Mouse (Mus musculus): ENCODE data around the gene Rmnd5a.
"Not testable (repeated sequence)": the region's sequence is repeated elsewhere in the genome, so short reads cannot be mapped to it uniquely, and the experiment has no call there.

Gene Rmnd5a

GRCm38 (mm10) chr6:71440492-71441250 is at the start of gene Rmnd5a:
Gene Rmnd5a (minus strand): TSS chr6:71440637.
- peak; percentile 100 for DNase-seq (ENCODE audit: low read depth, low spot score)

DNA sequence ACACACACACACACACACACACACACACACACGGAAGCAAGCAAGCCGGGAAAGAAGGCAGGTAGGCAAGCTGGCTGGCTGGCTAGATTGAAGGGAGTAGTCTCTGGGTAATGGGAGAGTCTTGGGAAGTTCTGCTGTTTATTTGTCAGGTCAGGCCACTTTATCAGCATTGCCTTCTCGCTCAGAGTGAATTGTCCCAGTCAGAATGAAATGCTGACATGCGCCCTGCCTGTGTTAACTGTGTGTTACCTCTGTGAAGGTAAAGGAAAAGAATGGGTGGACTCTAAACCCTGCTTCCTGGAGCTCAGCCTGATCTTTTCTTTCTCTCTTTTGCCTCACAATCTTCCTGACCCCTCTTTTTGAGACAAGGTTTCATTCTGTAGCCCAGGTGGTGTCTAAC is 47.5 kb upstream of the Rmnd5a start:
- no peak for DNase-seq (ENCODE audit: low read depth, low spot score)

DNA sequence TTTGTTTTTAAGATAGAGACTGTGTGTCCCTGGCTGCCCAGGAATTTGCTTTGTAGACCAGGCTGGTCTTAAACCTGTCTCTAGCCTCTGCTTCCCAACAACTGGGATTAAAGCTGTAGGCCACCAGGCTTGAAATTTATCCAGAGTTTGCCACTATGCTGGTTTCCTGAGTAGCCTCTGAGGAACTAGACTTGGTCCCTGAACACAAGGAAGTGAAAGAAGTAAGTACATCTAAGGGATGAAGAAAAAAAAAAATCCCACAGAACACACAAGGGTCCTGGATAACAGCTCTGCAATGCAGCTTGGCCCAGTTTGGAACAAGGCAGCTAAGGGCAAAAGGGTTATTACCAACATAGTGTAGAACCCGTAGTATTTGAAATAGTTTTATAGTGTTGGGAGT is 46.4 kb upstream of the Rmnd5a start:
- no peak for DNase-seq (ENCODE audit: low read depth, low spot score)

- no peak for DNase-seq (ENCODE audit: low read depth, low spot score)
Measured at GRCm38 (mm10) chr6:71486226-71486625, 45.8 kb upstream of the Rmnd5a start.

DNA sequence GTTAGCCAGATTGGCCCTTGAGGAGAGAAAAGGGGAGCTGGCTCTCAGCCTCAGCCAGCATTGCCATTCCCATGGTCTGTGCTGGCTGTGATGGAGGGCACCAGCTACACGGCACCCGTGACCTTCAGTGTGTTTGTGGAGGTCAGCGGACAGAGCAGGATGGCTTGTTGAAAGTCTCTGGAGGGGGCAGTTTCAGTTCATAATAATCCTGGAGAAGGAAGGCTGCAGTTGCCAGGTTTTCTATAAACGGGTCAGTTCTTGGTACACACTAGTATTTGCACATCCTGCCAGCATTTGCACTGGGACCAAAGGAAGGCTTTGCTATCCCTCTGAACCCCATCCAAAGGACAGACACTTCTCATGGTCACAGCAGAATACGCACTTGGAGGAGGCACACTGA is 44.8 kb upstream of the Rmnd5a start:
- DNase-seq (ENCODE audit: low read depth, low spot score), result no peak

DNA sequence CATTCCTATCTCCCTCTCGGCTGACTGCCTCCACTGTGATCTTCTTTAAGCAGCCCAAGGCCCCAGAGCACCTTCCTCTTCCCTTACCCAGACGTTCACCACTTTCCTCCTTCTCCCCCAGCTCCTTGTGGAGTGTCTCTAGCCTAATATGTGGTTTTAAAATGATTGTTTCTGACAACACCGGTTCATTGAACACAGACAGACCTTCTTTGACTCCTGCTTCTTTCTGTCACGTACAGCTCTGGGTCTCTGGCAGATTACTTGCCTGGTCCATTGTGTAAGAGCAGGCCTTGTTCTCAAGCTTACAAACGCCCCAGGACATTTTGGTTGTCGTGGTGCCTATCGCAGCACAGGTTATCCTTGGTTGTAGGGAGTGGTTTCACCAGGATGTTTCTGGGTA is 40.7 kb upstream of the Rmnd5a start:
- DNase-seq (ENCODE audit: low read depth, low spot score), result no peak

DNA sequence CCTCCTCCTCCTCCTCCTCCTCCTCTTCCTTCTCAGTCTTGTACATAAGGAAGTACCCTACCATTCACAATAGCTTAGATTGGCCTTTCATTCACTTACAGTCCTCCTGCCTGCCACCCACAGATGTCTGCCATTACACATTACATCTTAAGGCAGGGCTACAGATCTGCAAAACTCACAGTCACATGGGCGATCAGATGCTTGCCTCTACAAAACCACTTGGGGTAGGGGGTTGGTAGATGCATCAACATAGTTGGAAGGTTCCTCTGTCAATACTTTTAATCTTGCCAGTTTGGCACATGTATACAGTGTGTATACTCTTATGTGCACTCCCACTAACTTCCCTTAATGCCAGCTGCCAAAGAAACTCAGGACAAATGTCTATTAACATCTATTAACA is 39.7 kb upstream of the Rmnd5a start:
- DNase-seq (ENCODE audit: low read depth, low spot score), result no peak

- not testable (repeated sequence) for DNase-seq (ENCODE audit: low read depth, low spot score)
Measured at GRCm38 (mm10) chr6:71479588-71479987, 39.2 kb upstream of the Rmnd5a start.

DNA sequence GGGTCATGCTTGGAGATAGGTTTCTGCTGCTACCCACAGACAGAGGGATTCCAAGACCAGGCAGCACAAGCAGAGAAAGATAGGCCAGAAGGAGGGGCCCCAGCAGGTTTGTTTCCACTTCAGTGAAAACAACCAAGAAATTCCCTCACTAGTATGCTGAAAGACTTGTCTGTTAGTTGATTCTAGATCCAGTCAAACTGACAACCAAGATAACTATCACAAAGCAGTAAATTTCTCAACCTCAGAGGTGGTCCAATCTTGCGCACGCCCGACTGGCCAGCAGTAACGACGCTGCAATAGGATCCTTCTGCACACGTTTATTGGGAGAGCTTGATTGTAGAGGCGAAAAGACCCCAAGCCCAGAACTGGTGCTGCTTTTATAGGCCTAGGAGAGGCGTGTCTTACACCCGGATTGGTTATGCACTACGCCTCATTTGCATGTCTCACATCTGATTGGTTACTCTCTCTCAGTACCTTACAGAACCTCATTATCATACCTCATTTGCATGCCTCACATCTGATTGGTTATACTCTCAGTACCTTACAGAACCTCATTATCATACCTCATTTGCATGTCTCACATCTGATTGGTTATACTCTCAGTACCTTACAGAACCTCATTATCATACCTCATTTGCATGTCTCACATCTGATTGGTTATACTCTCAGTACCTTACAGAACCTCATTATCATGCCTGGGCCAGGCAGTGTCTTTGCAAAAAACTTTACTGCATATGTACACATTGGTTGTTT is 38.6 kb upstream of the Rmnd5a start:
- not testable (repeated sequence) for DNase-seq (ENCODE audit: low read depth, low spot score)

- DNase-seq (ENCODE audit: low read depth, low spot score), result no peak
Measured at GRCm38 (mm10) chr6:71476783-71477182, 36.3 kb upstream of the Rmnd5a start.

DNA sequence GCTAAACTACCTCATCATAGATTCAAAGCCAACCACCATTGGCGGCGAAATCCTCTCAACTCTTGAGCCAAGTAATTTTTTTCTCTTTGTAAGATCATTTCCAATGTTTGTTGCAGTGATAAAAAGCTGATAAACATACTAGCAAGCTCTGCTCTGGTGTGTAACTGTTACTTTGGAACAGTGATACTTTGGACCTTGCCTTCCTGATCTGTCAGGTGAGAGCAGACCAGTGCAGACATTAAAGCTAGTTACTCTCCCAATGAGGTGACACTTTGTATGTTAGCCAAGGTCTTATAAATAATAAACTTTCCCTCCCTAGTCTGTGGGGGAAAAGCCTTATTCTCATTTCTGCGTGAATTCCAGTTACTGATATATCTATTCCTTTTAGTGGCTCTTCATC is 35.2 kb upstream of the Rmnd5a start:
- DNase-seq (ENCODE audit: low read depth, low spot score), result no peak

DNA sequence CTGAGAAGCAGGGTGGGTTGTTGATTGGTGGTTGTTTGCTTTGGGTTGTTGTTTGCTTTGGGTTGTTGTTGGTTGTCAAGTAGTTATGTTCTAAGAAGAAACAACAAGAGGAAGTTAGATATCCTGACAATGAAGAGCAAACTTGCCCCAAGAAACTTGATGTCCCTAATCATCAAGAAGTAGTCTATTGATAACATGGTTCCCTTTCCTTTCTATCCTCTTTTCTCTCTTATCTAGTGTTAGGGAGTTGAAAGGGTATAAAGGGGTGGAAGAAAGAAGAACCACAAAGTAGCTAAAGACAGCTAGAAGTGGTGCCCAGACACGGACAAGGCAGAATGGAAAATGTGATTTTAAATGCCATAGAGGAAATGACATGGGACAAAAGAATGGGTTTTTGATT is 32.3 kb upstream of the Rmnd5a start:
- DNase-seq (ENCODE audit: low read depth, low spot score), result no peak

GRCm38 (mm10) chr6:71471830-71472520 is 31.5 kb upstream of the Rmnd5a start:
- no peak for DNase-seq (ENCODE audit: low read depth, low spot score)

DNA sequence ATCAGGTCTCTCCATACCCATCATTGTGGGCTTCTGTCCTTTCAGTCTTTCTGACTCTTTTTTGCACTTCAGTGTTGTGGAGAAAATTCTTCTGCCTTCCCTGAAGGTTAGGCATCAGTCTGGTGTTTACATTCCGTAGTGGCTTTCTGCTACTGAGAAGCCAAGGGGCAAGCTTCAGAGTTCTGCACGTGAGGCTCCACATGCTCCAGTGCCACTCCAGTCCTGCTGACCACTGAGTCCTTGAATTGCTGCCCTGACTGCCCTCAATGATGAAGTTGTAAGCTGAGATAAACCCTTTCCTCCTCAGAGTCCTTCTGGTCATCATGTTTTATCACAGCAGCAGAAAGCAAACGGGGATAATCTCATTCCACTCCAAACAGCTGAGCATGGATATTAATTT is 28.9 kb upstream of the Rmnd5a start:
- DNase-seq (ENCODE audit: low read depth, low spot score), result no peak

DNA sequence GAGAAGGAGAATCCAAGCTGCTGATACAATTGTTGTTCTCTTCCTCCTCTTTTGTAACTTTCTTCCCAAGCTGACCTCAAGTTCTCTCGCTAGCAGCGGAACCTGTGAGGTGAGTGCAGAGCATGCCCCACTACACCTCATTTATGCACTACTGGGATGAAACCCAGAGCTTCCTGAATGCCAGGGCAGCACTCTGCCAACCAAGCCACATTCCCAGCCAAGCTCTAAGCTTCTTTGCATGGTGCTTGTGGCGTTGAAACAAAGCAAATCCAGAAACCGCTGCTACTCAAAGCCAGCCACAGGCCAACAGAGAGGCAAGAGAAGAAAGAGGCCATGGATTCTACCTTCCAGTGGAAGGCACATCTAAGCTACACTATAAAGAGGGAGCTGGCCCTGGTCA is 27.3 kb upstream of the Rmnd5a start:
- no peak for DNase-seq (ENCODE audit: low read depth, low spot score)

- DNase-seq (ENCODE audit: low read depth, low spot score), result no peak
Measured at GRCm38 (mm10) chr6:71465146-71465545, 24.7 kb upstream of the Rmnd5a start.

DNA sequence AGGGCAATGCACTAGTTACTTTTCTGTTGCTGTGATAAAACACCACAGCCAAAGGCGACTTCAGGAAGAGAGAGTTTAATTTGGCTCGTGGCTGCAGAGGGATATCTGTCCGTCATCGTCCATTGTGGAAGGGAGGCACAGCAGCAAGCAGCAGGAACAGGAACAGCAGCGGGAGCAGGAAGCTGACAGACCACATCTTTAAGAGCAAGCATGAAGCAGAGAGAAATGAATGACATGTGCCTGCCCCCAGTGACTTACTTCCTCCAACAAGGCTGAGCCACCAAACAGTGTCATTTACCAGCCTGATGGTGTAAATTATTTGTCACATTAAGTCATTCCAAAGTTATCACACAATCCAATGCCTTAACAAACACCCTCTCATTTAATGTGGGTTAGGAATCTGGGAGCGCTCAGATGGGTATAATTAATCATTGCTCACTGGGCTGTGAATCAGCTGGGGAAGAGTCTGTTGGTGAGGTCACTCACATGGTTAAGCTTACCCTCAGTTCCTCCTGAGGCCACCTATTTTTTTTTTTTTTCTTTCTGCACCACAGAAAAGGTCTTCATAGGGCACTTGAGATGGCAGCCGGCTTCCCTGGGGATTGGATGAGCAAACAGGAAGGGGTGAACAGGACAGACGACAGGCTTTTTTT is 17.6 kb upstream of the Rmnd5a start:
- no peak for DNase-seq (ENCODE audit: low read depth, low spot score)

GRCm38 (mm10) chr6:71453983-71454739 is 13.7 kb upstream of the Rmnd5a start:
- not testable (repeated sequence) for DNase-seq (ENCODE audit: low read depth, low spot score)

- no peak for DNase-seq (ENCODE audit: low read depth, low spot score)
Measured at GRCm38 (mm10) chr6:71452792-71453191, 12.4 kb upstream of the Rmnd5a start.

GRCm38 (mm10) chr6:71445560-71445959 is 5.1 kb upstream of the Rmnd5a start:
- DNase-seq (ENCODE audit: low read depth, low spot score), result no peak

- DNase-seq (ENCODE audit: low read depth, low spot score), result no peak
Measured at GRCm38 (mm10) chr6:71444756-71445155, 4.3 kb upstream of the Rmnd5a start.
